Mouse (Mus musculus) liver, adult 2 months (tissue): ENCODE data around the gene Tmem234. TPM values are rescaled to one million over a fixed set of nuclear protein-coding genes. Genes with fewer than 3 reads are reported as not detected.
A peak's percentile ranks its signal among the peaks of the same experiment; 100 is the strongest.

Source experiments
- DNase-seq: peaks from one replicate; pipeline ENCODE4 v3.0.0-alpha.2; 2011; ENCODE audit warnings: low read depth, low spot score; ENCODE audit errors: extremely low read depth
- H3K27ac ChIP-seq: fragments of 200-500 bp; replicated peaks from 2 replicates; pipeline ENCODE4 v1.5.1; 2012; ENCODE audit warnings: low read depth, mild to moderate bottlenecking, control low read depth, inconsistent platforms, low read length; ENCODE audit not compliant: insufficient read depth
- H3K27me3 ChIP-seq: fragments of 200-500 bp; 2 replicates; pipeline ENCODE4 v1.6.1; 2012; ENCODE audit warnings: mild to moderate bottlenecking, moderate library complexity, low read length, inconsistent platforms; ENCODE audit not compliant: control insufficient read depth, insufficient read depth
- H3K36me3 ChIP-seq: fragments of 200-500 bp; 2 replicates; pipeline ENCODE4 v1.6.1; 2012; ENCODE audit warnings: low read length, inconsistent platforms; ENCODE audit not compliant: control insufficient read depth, insufficient read depth
- H3K4me1 ChIP-seq: fragments of 200-500 bp; 2 replicates; pipeline ENCODE4 v1.6.1; 2011; ENCODE audit warnings: low read length; ENCODE audit not compliant: control insufficient read depth, insufficient read depth
- H3K4me3 ChIP-seq: fragments of 200-500 bp; 2 replicates; pipeline ENCODE4 v1.5.1; 2011; ENCODE audit warnings: low read depth, mild to moderate bottlenecking, control low read depth, low read length, moderate library complexity; ENCODE audit not compliant: insufficient read depth
- H3K79me2 ChIP-seq: fragments of 200-500 bp; 2 replicates; pipeline ENCODE4 v1.6.1; 2012; ENCODE audit warnings: inconsistent platforms, mild to moderate bottlenecking, low read length, moderate library complexity; ENCODE audit not compliant: control insufficient read depth, insufficient read depth
- H3K9ac ChIP-seq: fragments of 200-500 bp; 2 replicates; pipeline ENCODE4 v1.6.1; 2012; ENCODE audit warnings: low read depth, mild to moderate bottlenecking, control low read depth, inconsistent platforms, low read length
- CTCF ChIP-seq: fragments of 200-500 bp; IDR thresholded peaks from 2 replicates; pipeline ENCODE4 v1.5.1; 2011; ENCODE audit warnings: low read depth, low read length, control low read depth
- POLR2A ChIP-seq: fragments of 200-500 bp; IDR thresholded peaks from 2 replicates; pipeline ENCODE4 v1.6.1; 2011; ENCODE audit warnings: low read length, control low read depth; ENCODE audit not compliant: insufficient read depth; ENCODE audit errors: extremely low read depth
- WGBS: fragments of 180-500 bp; shearing (Covaris S2); methylation state at CpG from one replicate; pipeline ENCODE4 v1.1.7; 2018; 5-methylcytosine and 5-hydroxymethylcytosine counted together
- polyA plus RNA-seq: library from polyadenylated mRNA; depleted of rRNA; stranded (reverse); fragments of >200 nt; gene quantifications from 2 replicates; pipeline ENCODE4 v1.2.3, GENCODE M21; 2012
- total RNA-seq: library from RNA; depleted of rRNA; stranded (reverse); fragments of >200 nt; gene quantifications from 2 replicates; pipeline ENCODE4 v1.2.3, GENCODE M21; 2014

Tmem234 gene
- total and polyA plus RNA-seq, 2 experiments, result 65.6 to 75.8 TPM

GRCm38 (mm10) chr4:129621283-129621841, 20.9 kb downstream of the Tmem234 start:
- H3K9ac ChIP-seq, result no peak overlapping the region
- peak overlapping the region; percentile 29; the same call in 1 of the 2 replicates for H3K4me3 ChIP-seq
- peaks cover 16% of the 10 kb centered on the region for H3K4me1 ChIP-seq
- 73% methylated on average over 8 of the region's 8 CpGs for WGBS
- DNase-seq, result peak; percentile 13
- TF ChIP-seq CTCF, result no peak
- no peak for TF ChIP-seq POLR2A
- peak overlapping the region; percentile 50; the same call in 1 of the 2 replicates for H3K27ac ChIP-seq
- H3K36me3 ChIP-seq, result no peaks in the 10 kb centered on the region
- H3K79me2 ChIP-seq, result 0 out of 2 replicates have a peak, but pooled peaks cover 4% of the 10 kb centered on the region
- H3K27me3 ChIP-seq, result no peaks in the 10 kb centered on the region

- H3K27ac ChIP-seq, result no peak overlapping the region
- H3K4me1 ChIP-seq, result peaks cover 16% of the 10 kb centered on the region
- no peak overlapping the region for H3K4me3 ChIP-seq
- no peaks in the 10 kb centered on the region for H3K36me3 ChIP-seq
- TF ChIP-seq CTCF (no peak), POLR2A (no peak)
- 88% methylated on average over 11 of the region's 11 CpGs for WGBS
- no peak for DNase-seq
- 0 out of 2 replicates have a peak, but pooled peaks cover 4% of the 10 kb centered on the region for H3K79me2 ChIP-seq
- H3K9ac ChIP-seq, result no peak overlapping the region
- H3K27me3 ChIP-seq, result no peaks in the 10 kb centered on the region
Measured at GRCm38 (mm10) chr4:129622120-129622802, 21.8 kb downstream of the Tmem234 start.

GRCm38 (mm10) chr4:129622803-129623535, 22.5 kb downstream of the Tmem234 start:
- no peak overlapping the region; the same call in 1 of the 2 replicates for H3K27ac ChIP-seq
- H3K4me3 ChIP-seq, result peak overlapping the region; percentile 67
- 27% methylated on average over 8 of the region's 8 CpGs for WGBS
- no peak for DNase-seq
- H3K36me3 ChIP-seq, result no peaks in the 10 kb centered on the region
- H3K79me2 ChIP-seq, result 0 out of 2 replicates have a peak, but pooled peaks cover 4% of the 10 kb centered on the region
- no peaks in the 10 kb centered on the region for H3K27me3 ChIP-seq
- peaks cover 16% of the 10 kb centered on the region for H3K4me1 ChIP-seq
- TF ChIP-seq CTCF (no peak), POLR2A (no peak)
- H3K9ac ChIP-seq, result peak overlapping the region; percentile 79

GRCm38 (mm10) chr4:129623681-129624091, 23.2 kb downstream of the Tmem234 start, which contains the start of gene Ccdc28b:
TSS of gene Ccdc28b (minus strand) at chr4:129623947.
- peak; percentile 66 for DNase-seq
- Histone ChIP-seq H3K9ac (peak within 1 kb of the TSS; percentile 79), H3K27ac (peak within 1 kb of the TSS; percentile 70), H3K4me1 (peaks cover 12% of the 10 kb centered on the region), H3K4me3 (peak within 1 kb of the TSS; percentile 67), H3K36me3 (peaks cover 7% of the 10 kb centered on the region), H3K27me3 (no peaks in the 10 kb centered on the region), H3K79me2 (0 out of 2 replicates have a peak, but pooled peaks cover 4% of the 10 kb centered on the region)
- TF ChIP-seq CTCF, result no peak
- TF ChIP-seq POLR2A, result no peak
- WGBS, result 1% methylated on average over 10 of the region's 10 CpGs

GRCm38 (mm10) chr4:129624281-129625028, 24.0 kb downstream of the Tmem234 start:
- peaks cover 10% of the 10 kb centered on the region for H3K4me1 ChIP-seq
- TF ChIP-seq CTCF, result no peak
- TF ChIP-seq POLR2A, result no peak
- peaks cover 13% of the 10 kb centered on the region for H3K36me3 ChIP-seq
- H3K4me3 ChIP-seq, result peak overlapping the region; percentile 67
- 7% methylated on average over 18 of the region's 18 CpGs for WGBS
- peak overlapping the region; percentile 70 for H3K27ac ChIP-seq
- no peak overlapping the region; the same call in 1 of the 2 replicates for H3K9ac ChIP-seq
- no peaks in the 10 kb centered on the region for H3K27me3 ChIP-seq
- peak; percentile 88 for DNase-seq
- 0 out of 2 replicates have a peak, but pooled peaks cover 4% of the 10 kb centered on the region for H3K79me2 ChIP-seq
